Mouse (Mus musculus): ENCODE measurements around the gene Usp17la.
"Not testable (repeated sequence)": the region's sequence is repeated elsewhere in the genome, so short reads cannot be mapped to it uniquely, and the experiment has no call there.

The Usp17la gene

GRCm38 (mm10) chr7:104856709-104857108 is at the start of gene Usp17la:
TSS of gene Usp17la (plus strand) at chr7:104857009.
- DNase-seq = not testable (repeated sequence)

GRCm38 (mm10) chr7:104810335-104810734 is 46.5 kb upstream of the Usp17la start:
- not testable (repeated sequence) for DNase-seq

GRCm38 (mm10) chr7:104842503-104842902 is 14.3 kb upstream of the Usp17la start, which contains the start of gene Usp17lb:
TSS of gene Usp17lb (minus strand) at chr7:104842603.
- DNase-seq = no peak

GRCm38 (mm10) chr7:104843731-104844287 is 13.0 kb upstream of the Usp17la start:
- DNase-seq = no peak

GRCm38 (mm10) chr7:104851546-104851945 is 5.3 kb upstream of the Usp17la start:
- not testable (repeated sequence) for DNase-seq

- no peak for DNase-seq
Measured at GRCm38 (mm10) chr7:104855248-104855750, 1.5 kb upstream of the Usp17la start.

GRCm38 (mm10) chr7:104857683-104858082 is 874 bp downstream of the Usp17la start:
- no peak for DNase-seq

GRCm38 (mm10) chr7:104861381-104861780 is 4.6 kb downstream of the Usp17la start:
- no peak for DNase-seq

GRCm38 (mm10) chr7:104877731-104878130 is 20.9 kb downstream of the Usp17la start, which contains the start of gene Olfr665:
TSS of gene Olfr665 (plus strand) at chr7:104878031.
- DNase-seq = no peak

- DNase-seq = no peak
Measured at GRCm38 (mm10) chr7:104895852-104896251, 39.0 kb downstream of the Usp17la start, which contains the start of gene Olfr666. TSS of gene Olfr666 (minus strand) at chr7:104895952.

All from thymus, postnatal 14 days (tissue).